Mouse (Mus musculus) G1E (cell line): ENCODE measurements around the gene Ccdc83.

Experiments used
- CTCF ChIP-seq: IDR thresholded peaks from 2 replicates; pipeline ENCODE4 v1.5.1; 2012; ENCODE audit warnings: low read depth, low read length, inconsistent platforms, mixed read lengths
- GATA1 ChIP-seq: IDR thresholded peaks from 2 replicates; pipeline ENCODE4 v1.6.1; 2012; ENCODE audit warnings: borderline replicate concordance, low read length, inconsistent platforms, mixed read lengths

DNA sequence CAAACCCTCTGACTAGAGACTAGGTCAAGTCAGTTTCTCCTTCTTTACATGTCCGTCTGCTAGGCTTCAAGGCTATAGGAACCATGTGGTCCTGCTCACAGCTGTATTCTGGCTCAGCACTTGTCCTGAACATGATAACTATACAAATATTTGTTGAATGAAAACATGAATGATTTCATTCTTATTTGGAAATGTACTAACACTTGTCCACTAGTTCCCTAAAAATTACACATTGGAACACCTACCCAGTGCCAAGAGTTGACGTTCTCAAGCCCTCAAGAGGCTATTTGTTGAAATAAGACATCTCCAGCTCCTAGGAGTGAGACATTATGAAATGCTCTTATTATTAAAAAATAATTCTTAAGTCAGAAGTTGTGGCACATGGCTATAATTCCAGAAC is 6.9 kb downstream of the Ccdc83 start:
- TF ChIP-seq CTCF (no peak), GATA1 (no peak)
